12 mouse cellular contexts compared by ENCODE assay signal in genomic region chr13:83880305-83880704, GRCm38 (mm10).
A peak's percentile ranks its signal among the peaks of the same experiment; 100 is the strongest.
DNase-seq lines count a peak whose midpoint lies in the region; ATAC-seq and TF ChIP-seq lines count a peak whose summit lies in the region.
"Had no signal": no experiment of that assay in that cellular context is flagged by ENCODE, and none has a peak within 500 bp of the region (broad histone marks: within the 10 kb centered on the region; RNA-seq: fewer than 3 reads in every experiment).

No protein-coding gene starts in this region.

- no peak overlapping the region for H3K4me2 ChIP-seq in embryonic facial prominence, embryonic 12.5 days (replicated peaks)
- H3K4me2 ChIP-seq in hindbrain, embryonic 12.5 days (replicated peaks) = no peak overlapping the region
- H3K4me2 ChIP-seq in midbrain, postnatal 0 days (ENCODE audit: low read depth, low read length, poor library complexity, severe bottlenecking) = no peak overlapping the region

- H3K9me3 ChIP-seq in embryonic facial prominence, embryonic 12.5 days = no peaks in the 10 kb centered on the region
- no peaks in the 10 kb centered on the region for H3K9me3 ChIP-seq in hindbrain, embryonic 12.5 days (replicated peaks)
- no peaks in the 10 kb centered on the region for H3K9me3 ChIP-seq in midbrain, postnatal 0 days (ENCODE audit: low read length)

- H3K9ac ChIP-seq in embryonic facial prominence, embryonic 12.5 days = no peak overlapping the region
- H3K9ac ChIP-seq in hindbrain, embryonic 12.5 days = no peak overlapping the region
- no peak overlapping the region for H3K9ac ChIP-seq in midbrain, postnatal 0 days (replicated peaks; ENCODE audit: low read length, poor library complexity, severe bottlenecking)
- H3K9ac ChIP-seq: liver, embryonic 14.5 days had no signal

- H3K4me3 ChIP-seq in embryonic facial prominence, embryonic 12.5 days = no peak overlapping the region
- H3K4me3 ChIP-seq in hindbrain, embryonic 12.5 days = no peak overlapping the region
- no peak overlapping the region for H3K4me3 ChIP-seq in midbrain, postnatal 0 days (ENCODE audit: low read depth, low read length)

- H3K36me3 ChIP-seq in embryonic facial prominence, embryonic 12.5 days = no peaks in the 10 kb centered on the region
- no peaks in the 10 kb centered on the region for H3K36me3 ChIP-seq in hindbrain, embryonic 12.5 days
- H3K36me3 ChIP-seq in midbrain, postnatal 0 days (ENCODE audit: insufficient read depth, low read length) = no peaks in the 10 kb centered on the region

- no peaks in the 10 kb centered on the region for H3K27me3 ChIP-seq in embryonic facial prominence, embryonic 12.5 days
- H3K27me3 ChIP-seq in hindbrain, embryonic 12.5 days = no peaks in the 10 kb centered on the region
- no peaks in the 10 kb centered on the region for H3K27me3 ChIP-seq in midbrain, postnatal 0 days (ENCODE audit: insufficient read depth, low read length)
- H3K27me3 ChIP-seq: CH12.LX had no signal

- no peaks in the 10 kb centered on the region for H3K4me1 ChIP-seq in embryonic facial prominence, embryonic 12.5 days
- H3K4me1 ChIP-seq in hindbrain, embryonic 12.5 days = peaks cover 7% of the 10 kb centered on the region
- H3K4me1 ChIP-seq in midbrain, postnatal 0 days (ENCODE audit: insufficient read depth, low read length) = no peaks in the 10 kb centered on the region

- no peak for TF ChIP-seq CTCF in midbrain, postnatal 0 days (IDR thresholded peaks at IDR 0.05)

- intact Hi-C loops in heart, postnatal 14 days (cut with DNase I) = no loop called here

- no peak overlapping the region for H3K27ac ChIP-seq in embryonic facial prominence, embryonic 12.5 days
- H3K27ac ChIP-seq in hindbrain, embryonic 12.5 days = peak overlapping the region; percentile 60
- peak overlapping the region; percentile 72 for H3K27ac ChIP-seq in midbrain, postnatal 0 days (ENCODE audit: low read depth, low read length)
- H3K27ac ChIP-seq: liver, embryonic 14.5 days; macrophage had no signal

- 70% methylated on average over 2 of the region's 2 CpGs for WGBS in embryonic facial prominence, embryonic 12.5 days
- 41% methylated on average over 2 of the region's 2 CpGs for WGBS in hindbrain, embryonic 12.5 days
- WGBS in midbrain, postnatal 0 days = 32% methylated on average over 2 of the region's 2 CpGs

- ATAC-seq in embryonic facial prominence, embryonic 12.5 days (ENCODE audit: insufficient number of reproducible peaks, insufficient read depth, low FRiP score, low TSS enrichment) = 0 out of 2 replicates have a peak, but pooled peaks have one; percentile 35
- peak; percentile 53 for ATAC-seq in hindbrain, embryonic 12.5 days (ENCODE audit: low FRiP score)
- ATAC-seq in midbrain, postnatal 0 days (ENCODE audit: low FRiP score) = no peak

- peak; percentile 10 for DNase-seq in R1 (ENCODE audit: low read depth, low spot score)
- DNase-seq in midbrain, postnatal 0 days (ENCODE audit: low spot score) = peak; percentile 61
- no peak for DNase-seq in lung, postnatal 14 days
- DNase-seq in adrenal gland, adult 2 months = no peak
- DNase-seq in heart, postnatal 14 days = no peak
- DNase-seq: kidney, postnatal 14 days; thymus, adult 2 months had no signal

Comparison
In these comparisons a context has a peak if more than half of its experiments do, and no peak if none do; other contexts are left out.
1. DNase-seq: peak in R1 (single experiment) and midbrain, postnatal 0 days (single experiment); none in lung, postnatal 14 days (single experiment), adrenal gland, adult 2 months (single experiment) and heart, postnatal 14 days (0 of 2).